In the genomic region with DNA sequence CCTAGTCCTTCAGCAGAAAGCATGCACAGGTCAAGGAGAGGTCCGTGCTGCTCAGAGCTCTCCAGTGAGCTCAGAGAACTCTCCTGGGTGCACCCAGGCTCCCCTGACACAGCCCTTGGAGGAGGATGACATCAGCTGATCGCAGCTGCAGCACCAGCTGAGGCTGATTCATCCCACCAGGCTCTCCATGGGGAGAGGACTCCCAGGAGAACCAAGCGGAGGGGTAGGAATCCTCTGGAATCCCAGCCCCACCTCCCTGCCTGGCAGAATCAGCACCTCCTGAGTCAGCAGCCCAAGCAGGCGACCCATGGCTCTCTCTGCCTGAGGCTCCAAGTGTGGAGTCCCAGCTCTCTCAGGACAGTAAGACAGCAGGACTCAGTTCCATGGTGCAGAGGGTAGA, we compare ENCODE assay signal across 9 mouse cellular contexts. TPM values are rescaled to one million over a fixed set of nuclear protein-coding genes. Genes with fewer than 3 reads are reported as not detected.
DNase-seq lines count a peak whose midpoint lies in the region; ATAC-seq lines count a peak whose summit lies in the region.
"Had no signal": no experiment of that assay in that cellular context is flagged by ENCODE, and none has a peak within 500 bp of the region (broad histone marks: within the 10 kb centered on the region; RNA-seq: fewer than 3 reads in every experiment).

No protein-coding gene starts in this region.

- H3K4me2 ChIP-seq in kidney, embryonic 15.5 days: no peak overlapping the region

- H3K4me3 ChIP-seq in kidney, embryonic 15.5 days (replicated peaks): no peak overlapping the region

- ATAC-seq in kidney, embryonic 15.5 days (replicated peaks; ENCODE audit: low FRiP score): no peak
- no peak for ATAC-seq in megakaryocyte-erythroid progenitor cell, adult 5-6 weeks (replicated peaks; ENCODE audit: low FRiP score, low TSS enrichment, poor library complexity, severe bottlenecking)

- no peaks in the 10 kb centered on the region for H3K9me3 ChIP-seq in kidney, embryonic 15.5 days (replicated peaks)

- no peaks in the 10 kb centered on the region for H3K27me3 ChIP-seq in kidney, embryonic 15.5 days

- peak; percentile 28 for DNase-seq in kidney, adult 18-20 months
- DNase-seq in NIH3T3 (ENCODE audit: low read depth) (peak; percentile 93), liver (no peak)
- DNase-seq in brain, adult 2 months (ENCODE audit: low read depth, low spot score): peak; percentile 97
- DNase-seq in left cerebral cortex, adult 8-10 months (ENCODE audit: low spot score in 2 of 2): peak; percentile 58 to 85
- no peak for DNase-seq in ovary, postnatal 14 days (ENCODE audit: low spot score)

- H3K36me3 ChIP-seq in kidney, embryonic 15.5 days: no peaks in the 10 kb centered on the region

- H3K9ac ChIP-seq in kidney, embryonic 15.5 days: no peak overlapping the region

- WGBS in kidney, embryonic 15.5 days: 41% methylated on average over 4 of the region's 4 CpGs

- H3K27ac ChIP-seq in kidney, embryonic 15.5 days: no peak overlapping the region

- H3K4me1 ChIP-seq in kidney, embryonic 15.5 days: no peaks in the 10 kb centered on the region; the same call in 1 of the 2 replicates

RNA-seq across cellular contexts. Expression of gene 5031439G07Rik, which starts 12.6 kb away (rescaled TPM):
- 5.7 and 7.1 TPM in 2 replicates for polyA plus RNA-seq in kidney, embryonic 15.5 days (2015; fragmentation: Nextera tagmentation; extraction: Ambion mirVana)
- 100 to 1,000 TPM; 105 to 107 (median 107) TPM for total RNA-seq in left cerebral cortex, adult 8-10 months (2022)
- total RNA-seq in megakaryocyte-erythroid progenitor cell, adult 5-6 weeks (2014; fragmentation: Nextera tagmentation): 3.5 and 3.6 TPM in 2 replicates
- total RNA-seq in megakaryocyte-erythroid progenitor cell, adult 5-6 weeks (2017): 2.2 and 4.0 TPM in 2 replicates

RNA-seq across cellular contexts. Expression of gene Upk3a, which starts 41.2 kb away (rescaled TPM):
- polyA plus RNA-seq in kidney, embryonic 15.5 days (2015; fragmentation: Nextera tagmentation; extraction: Ambion mirVana): 25.0 and 27.2 TPM in 2 replicates
- under 1 TPM in 2 of 4 experiments, not detected in 2; 0.35 to 0.44 TPM for total RNA-seq in left cerebral cortex, adult 8-10 months (2022)
- not detected in 2 replicates for total RNA-seq in megakaryocyte-erythroid progenitor cell, adult 5-6 weeks (2014; fragmentation: Nextera tagmentation)
- total RNA-seq in megakaryocyte-erythroid progenitor cell, adult 5-6 weeks (2017): not detected in 2 replicates
- total RNA-seq: layer of hippocampus, postnatal 14 days had no signal

RNA-seq across cellular contexts. Expression of gene Nup50, which starts 52.5 kb away (rescaled TPM):
- 41.1 and 42.9 TPM in 2 replicates for polyA plus RNA-seq in kidney, embryonic 15.5 days (2015; fragmentation: Nextera tagmentation; extraction: Ambion mirVana)
- 10 to 100 TPM; 27.8 to 30.0 (median 28.9) TPM for total RNA-seq in left cerebral cortex, adult 8-10 months (2022)
- total RNA-seq in megakaryocyte-erythroid progenitor cell, adult 5-6 weeks (2014; fragmentation: Nextera tagmentation): 51.5 and 56.4 TPM in 2 replicates
- 102 TPM in 2 replicates for total RNA-seq in megakaryocyte-erythroid progenitor cell, adult 5-6 weeks (2017)

RNA-seq across cellular contexts. Expression of gene Fam118a, which starts 53.0 kb away (rescaled TPM):
- 20.9 and 23.0 TPM in 2 replicates for polyA plus RNA-seq in kidney, embryonic 15.5 days (2015; fragmentation: Nextera tagmentation; extraction: Ambion mirVana)
- 10 to 100 TPM; 21.6 to 29.7 (median 22.1) TPM for total RNA-seq in left cerebral cortex, adult 8-10 months (2022)
- 9.3 and 9.6 TPM in 2 replicates for total RNA-seq in megakaryocyte-erythroid progenitor cell, adult 5-6 weeks (2014; fragmentation: Nextera tagmentation)
- 5.7 and 8.9 TPM in 2 replicates for total RNA-seq in megakaryocyte-erythroid progenitor cell, adult 5-6 weeks (2017)

RNA-seq across cellular contexts. Expression of gene Gm29666, which starts 55.9 kb away (rescaled TPM):
- polyA plus RNA-seq in kidney, embryonic 15.5 days (2015; fragmentation: Nextera tagmentation; extraction: Ambion mirVana): 0.90 and 1.0 TPM in 2 replicates
- 1 to 10 TPM; 1.4 to 1.8 (median 1.7) TPM for total RNA-seq in left cerebral cortex, adult 8-10 months (2022)
- total RNA-seq in megakaryocyte-erythroid progenitor cell, adult 5-6 weeks (2014; fragmentation: Nextera tagmentation): 0.90 and 1.3 TPM in 2 replicates
- total RNA-seq in megakaryocyte-erythroid progenitor cell, adult 5-6 weeks (2017): 0.23 TPM in 2 replicates

Comparison
In these comparisons a context has a peak if more than half of its experiments do, and no peak if none do; other contexts are left out.
1. DNase-seq: peak in kidney, adult 18-20 months (single experiment), NIH3T3 (single experiment), brain, adult 2 months (single experiment) and left cerebral cortex, adult 8-10 months (2 of 2); none in liver (single experiment) and ovary, postnatal 14 days (single experiment).
2. RNA of gene 5031439G07Rik, which starts 12.6 kb away (total RNA-seq): 105 to 107 TPM in left cerebral cortex, adult 8-10 months; 2.2 to 4.0 TPM in megakaryocyte-erythroid progenitor cell, adult 5-6 weeks; every median in the first group is over 10 times any median in the second.